Mouse (Mus musculus): ENCODE results near the gene C730034F03Rik.

Gene C730034F03Rik

GRCm38 (mm10) chr15:89474596-89475292 is 45.4 kb downstream of the C730034F03Rik start:
- no peak for DNase-seq (ENCODE audit: extremely low read depth, low read depth, low spot score)

GRCm38 (mm10) chr15:89475293-89475600 is 45.9 kb downstream of the C730034F03Rik start:
- no peak for DNase-seq (ENCODE audit: extremely low read depth, low read depth, low spot score)

GRCm38 (mm10) chr15:89475611-89476474 is 46.5 kb downstream of the C730034F03Rik start:
- peak; percentile 16 for DNase-seq (ENCODE audit: extremely low read depth, low read depth, low spot score)

GRCm38 (mm10) chr15:89476475-89476815 is 47.1 kb downstream of the C730034F03Rik start:
- no peak for DNase-seq (ENCODE audit: extremely low read depth, low read depth, low spot score)

DNA sequence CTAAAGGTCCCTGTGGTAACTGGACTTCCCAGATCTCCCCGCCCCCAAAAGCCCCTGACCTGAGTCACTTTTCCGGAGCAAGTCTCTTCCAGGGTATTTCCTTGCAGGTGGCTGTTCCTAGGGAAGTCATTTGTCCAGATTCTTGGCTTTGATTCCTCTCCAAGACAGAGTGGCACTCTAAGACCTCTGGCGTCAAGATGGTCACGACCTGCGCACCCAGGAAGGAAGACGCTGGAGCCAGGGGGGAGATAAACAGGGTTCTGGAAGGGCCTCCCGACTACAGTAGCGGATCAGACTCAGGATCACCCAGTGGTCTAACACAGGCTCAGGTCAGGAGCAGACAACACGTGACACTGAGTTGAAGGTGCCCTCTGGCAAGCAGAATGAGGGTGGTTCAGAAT is 47.7 kb downstream of the C730034F03Rik start, which contains the start of gene Arsa:
Gene Arsa, minus strand, starts transcription at position 335 of the 401 bp plus-strand sequence.
- no peak for DNase-seq (ENCODE audit: extremely low read depth, low read depth, low spot score)

DNA sequence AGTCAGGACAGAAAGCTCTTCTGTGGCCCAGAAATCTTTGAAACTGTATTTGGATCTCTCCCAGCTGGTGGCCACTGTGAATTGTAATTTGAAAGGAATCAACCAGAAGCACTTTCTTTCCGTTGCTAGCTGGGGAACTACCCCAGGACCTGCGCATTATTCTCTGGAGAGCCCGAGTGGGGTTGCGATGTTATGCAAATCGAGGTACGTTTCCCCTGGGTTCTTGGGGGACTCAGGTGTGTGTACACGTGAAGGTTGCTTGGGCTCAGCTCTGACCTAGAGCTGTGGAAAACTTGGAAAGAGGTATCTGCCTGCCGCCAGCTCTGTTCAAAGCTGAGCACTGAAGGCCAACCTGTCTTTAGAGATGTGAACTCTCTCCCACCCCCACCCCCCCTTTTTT is 48.4 kb downstream of the C730034F03Rik start:
- no peak for DNase-seq (ENCODE audit: extremely low read depth, low read depth, low spot score)

DNA sequence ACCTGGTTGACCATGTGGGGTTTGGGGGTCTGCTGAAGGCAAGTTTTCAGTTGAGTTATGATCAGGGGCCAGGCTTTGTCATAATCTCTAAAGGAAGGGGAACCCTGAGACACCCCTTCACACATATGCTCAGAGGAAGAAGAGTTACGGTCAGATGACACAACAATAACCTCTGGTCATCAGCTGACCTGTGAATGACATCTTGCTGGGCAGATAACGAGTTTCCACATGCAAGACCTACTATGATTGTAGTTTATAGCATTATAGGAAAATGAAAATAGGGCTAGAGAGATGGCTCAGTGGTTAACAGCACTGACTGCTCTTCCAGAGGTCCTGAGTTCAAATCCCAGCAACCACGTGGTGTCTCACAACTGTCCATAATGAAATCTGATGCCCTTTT is 49.2 kb downstream of the C730034F03Rik start:
- DNase-seq (ENCODE audit: extremely low read depth, low read depth, low spot score): no peak

Data from fat pad, adult 2 months (tissue).